Mouse (Mus musculus): Measurements from ENCODE around the gene Apobec2.

The Apobec2 gene

GRCm38 (mm10) chr17:48436487-48436886 lies 3.8 kb upstream of the Apobec2 start:
- peak; percentile 30 to 44 for DNase-seq

GRCm38 (mm10) chr17:48434479-48434878 lies 1.7 kb upstream of the Apobec2 start:
- DNase-seq, result no peak

- no peak for DNase-seq
Observed at GRCm38 (mm10) chr17:48433689-48434330, 1.1 kb upstream of the Apobec2 start.

DNA sequence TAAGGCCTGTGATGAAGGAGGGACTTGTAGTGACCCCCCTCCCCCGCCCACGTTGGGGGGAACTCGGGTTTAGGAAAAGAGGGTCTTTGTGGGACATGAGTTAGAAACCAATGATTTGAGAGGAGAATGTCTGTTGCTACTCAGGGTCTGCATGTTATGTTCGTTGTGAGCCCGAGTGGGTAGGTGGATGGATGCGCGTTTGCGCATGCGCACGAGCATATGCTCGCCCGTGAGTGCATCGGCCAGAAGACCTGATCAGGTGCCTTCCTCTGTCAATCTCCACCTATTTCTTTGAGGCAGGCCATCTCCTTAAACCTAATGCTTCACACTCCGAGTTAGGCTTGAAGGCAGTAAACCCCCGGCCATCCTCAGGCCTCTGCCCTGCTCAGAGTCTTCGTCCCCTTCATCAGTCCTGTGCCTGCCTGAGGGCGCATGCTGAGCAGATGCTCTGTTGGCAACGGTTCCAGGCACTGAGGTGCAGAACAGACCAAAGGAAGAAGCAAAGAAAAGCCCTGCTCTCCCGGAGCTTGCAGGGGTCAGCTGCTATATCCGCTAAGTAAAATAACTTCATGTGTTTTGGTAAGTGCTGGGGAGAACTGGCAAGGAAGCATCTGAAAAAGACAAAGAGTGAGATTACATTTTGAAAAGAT lies 401 bp upstream of the Apobec2 start:
- DNase-seq, result no peak

DNA sequence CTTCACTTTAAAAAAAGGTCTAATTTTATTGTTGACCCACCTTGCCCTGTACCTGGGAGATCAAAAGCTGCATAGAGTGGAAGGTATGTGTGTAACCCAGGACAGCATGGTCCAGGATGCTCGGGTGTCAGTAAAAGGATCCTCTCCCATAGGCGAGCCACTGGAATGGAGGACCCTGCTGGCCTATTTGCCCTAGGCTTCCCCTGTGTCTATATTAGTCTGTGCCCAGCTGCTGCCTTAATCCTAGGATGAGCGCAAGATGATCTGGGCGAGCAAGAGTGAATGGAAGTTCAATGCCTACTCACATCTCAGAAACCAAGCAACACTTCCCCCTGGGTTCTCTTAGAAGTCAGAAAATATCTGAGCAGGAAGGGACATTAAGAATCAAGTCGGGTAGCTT lies 1.7 kb downstream of the Apobec2 start:
- DNase-seq, result no peak

DNA sequence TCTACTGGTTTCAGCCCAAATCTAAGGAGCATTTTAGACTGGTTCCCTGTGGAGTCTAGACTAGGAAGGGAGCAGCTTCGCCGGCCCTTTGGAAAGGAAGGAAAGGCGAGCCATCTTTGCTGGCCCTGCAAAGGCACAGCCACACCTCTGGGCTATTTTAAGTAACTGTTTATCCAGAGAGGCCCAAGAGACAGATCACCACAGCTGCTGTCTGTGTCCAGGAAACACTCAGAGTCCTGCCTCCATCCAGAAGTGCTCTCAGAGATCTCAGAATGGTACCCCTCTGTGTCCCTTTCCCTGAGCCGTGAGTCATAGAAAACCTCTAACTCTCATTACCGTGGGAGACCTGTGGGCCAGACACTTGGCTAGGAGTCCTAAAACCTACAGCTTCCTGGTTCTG lies 2.3 kb downstream of the Apobec2 start:
- DNase-seq, result no peak

DNA sequence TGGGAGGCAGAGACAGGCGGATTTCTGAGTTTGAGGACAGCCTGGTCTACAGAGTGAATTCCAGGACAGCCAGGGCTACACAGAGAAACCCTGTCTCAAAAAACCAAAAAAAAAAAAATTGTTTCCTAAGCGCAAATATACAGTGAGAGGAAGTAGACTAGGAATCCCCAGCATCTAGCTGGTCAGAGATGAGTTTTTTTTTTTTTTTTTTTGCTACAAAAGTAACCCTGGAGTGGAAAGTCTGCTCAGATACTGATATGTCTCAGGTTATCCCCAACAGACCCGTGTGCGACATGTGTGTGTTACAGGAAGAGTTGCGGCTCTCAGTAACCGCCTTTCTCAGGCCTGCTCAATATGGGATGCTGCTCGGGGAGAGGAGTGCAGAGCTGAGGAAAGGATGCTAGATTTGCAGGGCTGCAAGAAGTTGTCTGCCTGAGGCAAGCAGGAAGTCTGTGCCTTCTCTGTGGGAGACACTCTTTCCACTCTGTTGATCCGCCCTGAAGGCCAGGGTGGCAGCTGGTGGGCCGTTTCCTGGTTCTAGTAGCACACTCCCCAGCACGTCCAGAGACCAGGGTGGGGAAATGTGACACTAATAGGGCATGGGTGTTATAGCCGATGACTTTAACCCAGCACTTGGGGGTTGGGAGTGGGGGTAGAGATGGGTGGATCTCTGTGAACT lies 4.7 kb downstream of the Apobec2 start:
- DNase-seq, result no peak

DNA sequence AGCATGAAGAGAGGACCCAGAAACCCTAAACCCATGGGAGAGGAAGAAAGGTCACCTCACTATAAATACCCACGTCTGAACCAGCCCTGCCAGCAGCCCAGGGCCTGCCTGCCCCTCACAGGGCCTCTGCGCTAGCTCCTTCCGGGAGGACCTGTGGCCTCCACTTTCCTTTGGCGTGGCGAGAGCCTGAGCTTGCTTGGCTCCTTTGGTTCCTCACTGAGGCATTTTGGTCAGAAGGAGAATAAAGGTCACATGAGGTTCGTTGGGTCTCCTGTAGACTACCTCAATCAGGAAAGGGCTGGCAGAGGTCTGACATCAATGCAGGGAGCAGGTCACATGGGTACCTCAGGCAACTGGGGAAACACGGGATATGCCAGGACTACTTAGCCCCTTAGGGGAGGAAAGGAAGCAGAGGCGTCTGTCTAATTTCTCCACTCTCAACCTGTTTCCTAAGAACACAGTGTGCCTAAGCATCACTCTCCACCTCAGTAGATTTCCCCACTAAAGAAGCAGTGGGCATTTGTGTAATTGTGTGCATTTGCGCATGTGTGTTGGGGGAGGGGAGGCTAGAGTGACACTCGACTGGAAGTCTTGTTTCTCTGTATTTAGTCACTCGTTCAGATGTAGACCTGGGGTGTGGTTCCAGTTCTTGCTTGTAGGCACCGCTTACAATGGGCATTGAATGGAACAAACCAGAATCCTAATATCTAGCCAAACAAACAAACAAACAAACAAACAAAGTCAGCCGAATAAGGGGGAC lies 5.6 kb downstream of the Apobec2 start:
- no peak for DNase-seq

- no peak for DNase-seq
Observed at GRCm38 (mm10) chr17:48425823-48426612, 6.7 kb downstream of the Apobec2 start.

GRCm38 (mm10) chr17:48424237-48424636 lies 8.5 kb downstream of the Apobec2 start:
- DNase-seq, result peak in 1 of 2 experiments; percentile 52

GRCm38 (mm10) chr17:48419571-48419970 lies 13.2 kb downstream of the Apobec2 start:
- no peak for DNase-seq

GRCm38 (mm10) chr17:48418781-48419180 lies 13.9 kb downstream of the Apobec2 start:
- DNase-seq, result no peak

- peak; percentile 45 to 66 for DNase-seq
Observed at GRCm38 (mm10) chr17:48418174-48418573, 14.6 kb downstream of the Apobec2 start.

GRCm38 (mm10) chr17:48417521-48417920 lies 15.2 kb downstream of the Apobec2 start:
- DNase-seq, result no peak

DNA sequence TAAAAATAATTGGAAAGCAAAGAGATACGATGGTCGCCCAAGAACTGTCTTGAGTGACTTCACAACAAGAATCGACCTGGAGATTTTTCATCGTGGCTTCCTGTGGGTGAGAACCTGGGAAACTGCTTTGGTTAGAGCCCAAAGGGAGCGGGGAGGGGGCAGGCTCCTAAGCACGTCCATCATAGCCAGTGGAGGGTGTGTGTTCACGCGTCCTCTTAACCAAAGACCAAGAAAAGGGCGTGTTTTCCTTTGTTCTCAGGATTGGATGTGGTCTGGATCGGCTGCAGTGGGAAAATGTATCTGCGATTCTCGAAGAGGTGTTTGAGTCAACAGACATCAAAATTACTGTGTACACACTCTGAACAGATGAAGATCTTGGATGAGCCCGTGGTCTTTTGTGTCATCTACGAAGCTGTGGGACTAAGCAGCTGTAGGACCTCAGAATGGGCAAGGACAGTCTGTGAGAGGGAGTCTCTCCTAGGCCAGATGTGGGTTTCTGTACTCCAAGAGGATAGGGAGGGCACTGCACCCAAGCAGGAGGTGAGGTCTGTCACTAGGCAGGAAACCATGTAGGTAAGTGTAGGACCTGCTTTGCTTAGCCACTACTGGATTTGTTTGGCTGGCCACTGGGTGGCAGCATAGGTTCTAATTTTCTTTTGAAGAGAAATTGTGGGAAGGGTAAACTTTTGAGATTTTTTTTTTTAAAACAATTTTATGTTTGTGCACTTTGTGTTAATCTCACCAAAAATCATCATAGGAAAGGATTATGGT lies 16.1 kb downstream of the Apobec2 start:
- DNase-seq, result peak; percentile 59 to 75

- DNase-seq, result peak in 1 of 2 experiments; percentile 40
Observed at GRCm38 (mm10) chr17:48416011-48416410, 16.7 kb downstream of the Apobec2 start.

DNA sequence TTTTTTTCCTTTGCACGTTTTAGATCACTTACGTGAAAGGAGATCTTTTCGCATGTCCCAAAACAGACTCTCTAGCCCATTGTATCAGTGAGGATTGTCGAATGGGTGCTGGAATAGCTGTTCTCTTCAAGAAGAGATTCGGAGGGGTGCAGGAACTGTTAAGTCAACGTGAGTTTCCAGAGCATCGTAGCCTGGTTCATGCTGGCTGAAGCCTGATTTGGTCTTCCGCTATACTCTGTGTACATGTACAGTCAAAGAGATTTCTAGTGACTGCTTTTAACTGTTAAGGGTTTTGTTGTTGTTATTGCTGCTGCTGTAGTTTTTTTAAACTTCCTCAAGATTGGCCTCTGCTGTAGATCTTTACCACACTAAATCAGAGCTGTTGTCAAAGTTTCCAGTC lies 21.5 kb downstream of the Apobec2 start:
- no peak for DNase-seq

DNA sequence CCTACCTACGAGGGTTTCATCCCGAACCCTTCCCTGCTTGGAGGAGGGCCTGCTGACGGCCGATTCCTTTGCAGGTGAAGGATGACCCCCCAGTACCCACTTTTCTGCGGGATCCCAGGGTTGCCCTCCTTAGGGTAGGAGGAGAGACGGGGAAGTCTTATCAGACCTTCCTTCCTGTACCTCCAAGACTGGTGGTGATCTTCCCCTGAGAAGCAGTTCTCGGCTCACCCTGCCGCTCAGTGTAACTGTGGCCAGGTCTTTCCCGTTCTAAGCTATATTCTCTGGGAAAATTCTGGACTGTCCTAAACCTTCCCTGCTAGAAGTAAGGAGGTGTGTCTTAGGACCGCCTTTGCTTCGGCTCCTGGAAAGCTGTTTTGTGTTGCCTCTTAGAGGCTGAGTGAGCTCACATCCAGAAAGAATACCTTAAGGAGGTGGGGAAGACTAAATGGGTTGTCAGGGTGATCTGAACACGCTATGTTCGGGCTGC lies 22.4 kb downstream of the Apobec2 start:
- DNase-seq, result no peak

GRCm38 (mm10) chr17:48409380-48410298 lies 23.1 kb downstream of the Apobec2 start, which contains the start of the genes Nfya and Oard1:
Gene Nfya, minus strand, starts transcription at chr17:48409906.
Gene Oard1, plus strand, starts transcription at chr17:48410014.
- peak; percentile 100 for DNase-seq

Data from kidney, adult 8-10 months (tissue).